Mouse (Mus musculus) forebrain, embryonic 16.5 days (tissue): ENCODE data around the gene Acvrl1. TPM values are rescaled to one million over a fixed set of nuclear protein-coding genes. Genes with fewer than 3 reads are reported as not detected.
A peak's percentile ranks its signal among the peaks of the same experiment; 100 is the strongest.

Experiments
- ATAC-seq: fragments of 200-750 bp; cut with Nextera tagmentation; 2 replicates; pipeline ENCODE4 v1.8.0; 2017; ENCODE audit warnings: mild to moderate bottlenecking, moderate library complexity
- H3K27ac ChIP-seq: fragments of 300-500 bp; sonication (generic); 2 replicates; pipeline ENCODE4 v1.5.1; 2014; ENCODE audit warnings: low read length, control low read depth
- H3K27me3 ChIP-seq: fragments of 300-500 bp; sonication (generic); replicated peaks from 2 replicates; pipeline ENCODE4 v1.6.1; 2014; ENCODE audit warnings: low read length; ENCODE audit not compliant: control insufficient read depth, insufficient read depth
- H3K36me3 ChIP-seq: fragments of 300-500 bp; sonication (generic); 2 replicates; pipeline ENCODE4 v1.6.1; 2014; ENCODE audit not compliant: control insufficient read depth, insufficient read depth
- H3K4me1 ChIP-seq: fragments of 300-500 bp; sonication (generic); replicated peaks from 2 replicates; pipeline ENCODE4 v1.6.1; 2014; ENCODE audit warnings: low read length; ENCODE audit not compliant: control insufficient read depth, insufficient read depth
- H3K4me2 ChIP-seq: fragments of 300-500 bp; sonication (generic); 2 replicates; pipeline ENCODE4 v1.6.1; 2014; ENCODE audit warnings: mild to moderate bottlenecking, low read length, control low read depth
- H3K4me3 ChIP-seq: fragments of 300-500 bp; sonication (generic); replicated peaks from 2 replicates; pipeline ENCODE4 v1.5.1; 2014; ENCODE audit warnings: mild to moderate bottlenecking, low read length, control low read depth
- H3K9ac ChIP-seq: fragments of 300-500 bp; sonication (generic); replicated peaks from 2 replicates; pipeline ENCODE4 v1.6.1; 2014; ENCODE audit warnings: low read depth, low read length, control low read depth
- H3K9me3 ChIP-seq: fragments of 300-500 bp; sonication (generic); 2 replicates; pipeline ENCODE4 v1.6.1; 2016; ENCODE audit warnings: low read length; ENCODE audit not compliant: control insufficient read depth
- WGBS: fragments of 180-500 bp; shearing (Covaris S2); extraction: QIAGEN DNeasy Blood & Tissue Kit; methylation state at CpG from one replicate; pipeline ENCODE4 v1.1.7; 2014; 5-methylcytosine and 5-hydroxymethylcytosine counted together
- polyA plus RNA-seq: library from polyadenylated mRNA; unstranded; fragments of >200 nt; fragmentation: Nextera tagmentation; extraction: Ambion mirVana; gene quantifications from 2 replicates; pipeline ENCODE4 v1.2.1, GENCODE M21; 2015

Acvrl1 gene
- polyA plus RNA-seq, 1 experiment from 2014 or later: 8.0 TPM

DNA sequence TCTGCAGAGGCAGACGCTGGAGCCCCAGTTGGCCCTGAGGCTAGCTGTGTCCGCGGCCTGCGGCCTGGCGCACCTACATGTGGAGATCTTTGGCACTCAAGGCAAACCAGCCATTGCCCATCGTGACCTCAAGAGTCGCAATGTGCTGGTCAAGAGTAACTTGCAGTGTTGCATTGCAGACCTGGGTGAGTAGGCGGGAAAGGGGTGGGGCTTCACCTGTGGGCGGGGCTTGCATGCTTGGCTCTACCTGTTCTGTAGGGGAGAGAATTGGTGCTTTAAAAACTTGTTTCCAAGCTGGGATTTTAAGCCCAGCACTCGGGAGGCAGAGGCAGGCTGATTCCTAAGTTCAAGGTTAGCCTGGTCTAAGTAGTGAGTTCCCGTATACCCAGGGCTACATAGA is 9.1 kb downstream of the Acvrl1 start:
- Histone ChIP-seq H3K27ac (no peak overlapping the region), H3K4me1 (peaks cover 15% of the 10 kb centered on the region), H3K27me3 (no peaks in the 10 kb centered on the region), H3K9me3 (no peaks in the 10 kb centered on the region), H3K4me2 (no peak overlapping the region), H3K4me3 (no peak overlapping the region), H3K9ac (no peak overlapping the region), H3K36me3 (no peaks in the 10 kb centered on the region)
- ATAC-seq: no peak
- WGBS: 77% methylated on average over 11 of the region's 11 CpGs

DNA sequence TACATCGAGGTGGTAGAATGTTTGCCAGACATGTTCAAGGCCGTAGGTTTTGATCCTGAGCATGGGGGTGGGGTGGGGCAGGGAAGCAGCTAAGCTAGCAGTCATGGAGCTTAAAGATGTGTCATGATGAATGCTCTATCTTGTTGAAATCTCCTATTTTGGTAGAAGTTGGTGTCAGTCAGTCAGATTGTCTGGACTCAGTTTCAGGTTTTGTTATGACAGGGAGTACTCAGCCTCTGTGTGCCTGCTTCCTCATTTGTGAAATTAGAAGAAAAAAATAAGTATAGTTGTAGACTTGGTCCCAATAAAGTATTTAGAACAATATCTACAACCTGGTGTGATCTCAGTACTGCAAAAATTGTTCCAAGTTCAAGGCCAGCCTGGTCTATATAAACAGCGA is 10.4 kb downstream of the Acvrl1 start:
- Histone ChIP-seq H3K36me3 (no peaks in the 10 kb centered on the region), H3K27ac (no peak overlapping the region), H3K4me2 (no peak overlapping the region), H3K9me3 (no peaks in the 10 kb centered on the region), H3K27me3 (no peaks in the 10 kb centered on the region), H3K4me3 (no peak overlapping the region), H3K9ac (no peak overlapping the region), H3K4me1 (peaks cover 20% of the 10 kb centered on the region)
- 88% methylated on average over 3 of the region's 3 CpGs for WGBS
- ATAC-seq: no peak

DNA sequence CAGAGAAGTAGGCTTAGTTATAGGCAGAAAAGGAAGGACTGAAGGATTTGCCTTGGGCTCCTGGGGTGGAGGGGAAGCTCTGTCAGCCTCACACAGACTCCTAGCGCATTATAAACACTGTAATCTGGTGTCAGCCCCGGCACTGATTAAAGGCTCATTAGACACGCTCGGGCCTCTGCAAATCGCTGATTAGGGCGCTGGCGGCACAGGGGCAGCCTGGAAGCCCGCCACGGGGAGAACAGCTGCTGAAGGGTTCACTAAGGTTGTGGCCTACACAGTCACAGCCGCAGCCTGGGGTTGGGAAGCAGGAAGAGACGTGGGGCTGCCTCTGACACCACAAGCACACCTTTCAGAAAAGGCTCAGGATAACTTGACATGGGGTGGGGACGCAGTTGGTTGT is 11.6 kb downstream of the Acvrl1 start:
- ATAC-seq: peak; percentile 57; the same call in 1 of the 2 replicates
- Histone ChIP-seq H3K4me2 (no peak overlapping the region), H3K4me1 (peaks cover 20% of the 10 kb centered on the region), H3K27me3 (no peaks in the 10 kb centered on the region), H3K36me3 (no peaks in the 10 kb centered on the region), H3K9me3 (no peaks in the 10 kb centered on the region), H3K27ac (no peak overlapping the region), H3K4me3 (no peak overlapping the region), H3K9ac (no peak overlapping the region)
- WGBS: 8% methylated on average over 12 of the region's 12 CpGs

DNA sequence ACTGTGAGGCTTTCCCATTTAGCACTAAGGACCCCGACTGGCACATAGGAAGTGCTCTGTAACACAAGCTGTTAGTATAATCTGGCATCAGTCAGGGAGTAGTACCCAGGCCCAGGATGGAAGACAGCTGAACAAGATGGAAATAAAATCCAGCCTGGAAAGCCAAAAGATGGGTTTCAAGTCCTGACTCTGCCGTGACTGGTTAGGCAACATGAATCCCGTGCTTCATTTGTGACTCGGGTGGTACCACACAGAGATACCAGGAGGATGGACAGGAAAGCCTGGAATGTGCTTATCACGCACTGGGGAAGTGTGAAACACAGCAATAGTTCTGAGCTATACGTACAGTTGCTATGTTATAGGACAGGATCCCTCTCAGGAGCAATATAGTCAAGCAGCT is 12.3 kb downstream of the Acvrl1 start:
- no peak overlapping the region for H3K9ac ChIP-seq

DNA sequence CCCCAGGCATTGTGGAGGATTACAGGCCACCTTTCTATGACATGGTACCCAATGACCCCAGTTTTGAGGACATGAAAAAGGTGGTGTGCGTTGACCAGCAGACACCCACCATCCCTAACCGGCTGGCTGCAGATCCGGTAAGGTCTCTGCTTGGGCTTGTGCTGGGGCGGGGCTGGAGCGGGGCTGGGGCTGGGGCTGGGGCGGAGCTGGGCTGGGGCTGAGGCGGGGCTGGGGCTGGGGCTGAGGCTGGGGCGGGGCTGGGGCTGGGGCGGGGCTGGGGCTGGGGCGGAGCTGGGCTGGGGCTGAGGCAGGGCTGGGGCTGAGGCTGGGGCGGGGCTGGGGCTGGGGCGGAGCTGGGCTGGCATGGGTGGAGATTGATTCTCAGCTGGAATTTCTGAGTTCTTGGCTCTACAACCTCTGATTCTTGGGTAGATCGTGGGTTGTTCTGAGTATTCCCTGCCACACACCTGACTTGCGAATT is 12.8 kb downstream of the Acvrl1 start:
- WGBS: 4% methylated on average over 9 of the region's 14 CpGs
- Histone ChIP-seq H3K4me3 (no peak overlapping the region), H3K27me3 (no peaks in the 10 kb centered on the region), H3K27ac (no peak overlapping the region), H3K4me2 (no peak overlapping the region), H3K36me3 (no peaks in the 10 kb centered on the region), H3K9ac (no peak overlapping the region), H3K9me3 (no peaks in the 10 kb centered on the region), H3K4me1 (peaks cover 28% of the 10 kb centered on the region)
- peak; percentile 51 for ATAC-seq

More for the DNA sequence above, 12.3 kb downstream of the Acvrl1 start:
- Histone ChIP-seq H3K4me3 (no peak overlapping the region), H3K4me2 (no peak overlapping the region), H3K4me1 (peaks cover 25% of the 10 kb centered on the region), H3K27me3 (no peaks in the 10 kb centered on the region), H3K36me3 (no peaks in the 10 kb centered on the region), H3K9me3 (no peaks in the 10 kb centered on the region), H3K27ac (no peak overlapping the region)
- ATAC-seq: no peak
- WGBS: 58% methylated on average over 6 of the region's 6 CpGs

DNA sequence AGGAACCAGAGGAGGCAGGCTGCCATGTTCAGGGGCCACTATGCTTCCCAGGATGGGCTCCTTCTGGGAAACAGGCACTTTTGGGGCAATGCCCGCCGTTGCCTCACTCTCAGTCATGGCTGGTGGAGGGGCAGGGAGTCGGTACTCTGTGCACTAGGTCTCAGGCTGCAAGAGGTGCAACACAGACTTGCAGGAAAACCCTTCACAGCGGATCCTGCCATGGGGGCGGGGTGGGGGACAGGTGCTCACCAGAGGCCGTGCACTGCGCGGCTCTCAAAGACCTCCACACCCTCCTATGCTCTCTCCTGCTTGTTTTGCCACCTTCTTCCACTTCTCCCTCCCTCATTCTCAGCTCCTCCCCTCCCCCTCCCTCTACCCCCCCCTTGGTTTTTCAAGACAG is 14.3 kb downstream of the Acvrl1 start:
- no peaks in the 10 kb centered on the region for H3K9me3 ChIP-seq
- H3K4me3 ChIP-seq: no peak overlapping the region
- H3K9ac ChIP-seq: no peak overlapping the region
- 74% methylated on average over 8 of the region's 8 CpGs for WGBS
- no peak overlapping the region for H3K4me2 ChIP-seq
- peaks cover 28% of the 10 kb centered on the region for H3K4me1 ChIP-seq
- no peaks in the 10 kb centered on the region for H3K36me3 ChIP-seq
- H3K27ac ChIP-seq: no peak overlapping the region
- no peak for ATAC-seq
- H3K27me3 ChIP-seq: no peaks in the 10 kb centered on the region

DNA sequence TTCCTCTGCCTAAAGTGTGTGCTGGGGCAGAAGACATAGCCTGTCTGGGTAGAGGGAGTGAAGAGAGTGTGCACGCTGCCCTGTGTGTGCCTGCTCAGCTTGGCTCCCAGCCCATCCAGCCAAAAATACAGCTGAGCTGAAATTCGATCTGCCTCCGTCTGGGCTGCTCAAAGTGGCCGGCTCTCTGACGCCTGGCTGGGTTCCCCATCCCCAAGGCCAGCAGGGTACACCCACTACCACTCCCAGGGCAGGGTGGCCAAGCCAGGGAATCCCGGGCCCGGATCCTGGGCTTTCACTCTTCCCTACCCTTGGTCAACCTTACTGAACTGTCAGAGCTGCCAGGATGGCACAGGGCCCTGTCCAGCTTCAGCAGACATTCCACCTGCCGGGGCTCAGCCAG is 15.2 kb downstream of the Acvrl1 start:
- no peak overlapping the region for H3K9ac ChIP-seq
- no peaks in the 10 kb centered on the region for H3K27me3 ChIP-seq
- no peaks in the 10 kb centered on the region for H3K9me3 ChIP-seq
- peaks cover 28% of the 10 kb centered on the region for H3K4me1 ChIP-seq
- H3K27ac ChIP-seq: no peak overlapping the region
- no peak for ATAC-seq
- no peak overlapping the region for H3K4me2 ChIP-seq
- 19% methylated on average over 8 of the region's 8 CpGs for WGBS
- H3K4me3 ChIP-seq: no peak overlapping the region
- no peaks in the 10 kb centered on the region for H3K36me3 ChIP-seq

DNA sequence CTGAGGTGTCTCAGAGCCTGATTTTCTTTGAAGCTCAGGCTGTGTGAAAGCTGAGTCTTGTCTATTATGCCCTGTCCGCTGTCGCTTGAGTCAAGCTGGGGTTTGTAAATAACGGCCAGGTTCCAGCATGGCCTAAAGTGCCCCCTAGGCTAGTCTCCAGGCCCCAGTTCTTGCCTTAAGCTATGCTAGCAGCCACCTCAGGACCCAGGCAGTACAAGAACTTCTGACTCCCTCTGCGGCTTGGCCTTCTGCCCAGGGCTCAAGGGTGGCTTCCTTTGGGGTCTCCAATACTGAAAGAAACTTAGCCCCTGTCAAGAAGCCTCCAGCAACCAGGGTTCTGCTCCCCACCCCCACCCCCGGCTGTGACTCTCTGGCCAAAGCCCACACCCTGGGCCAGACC is 15.9 kb downstream of the Acvrl1 start:
- H3K27me3 ChIP-seq: no peaks in the 10 kb centered on the region
- H3K4me3 ChIP-seq: no peak overlapping the region
- 89% methylated on average over 5 of the region's 5 CpGs for WGBS
- no peak overlapping the region for H3K4me2 ChIP-seq
- H3K9me3 ChIP-seq: no peaks in the 10 kb centered on the region
- no peaks in the 10 kb centered on the region for H3K36me3 ChIP-seq
- H3K9ac ChIP-seq: no peak overlapping the region
- no peak for ATAC-seq
- H3K27ac ChIP-seq: no peak overlapping the region
- peaks cover 28% of the 10 kb centered on the region for H3K4me1 ChIP-seq

DNA sequence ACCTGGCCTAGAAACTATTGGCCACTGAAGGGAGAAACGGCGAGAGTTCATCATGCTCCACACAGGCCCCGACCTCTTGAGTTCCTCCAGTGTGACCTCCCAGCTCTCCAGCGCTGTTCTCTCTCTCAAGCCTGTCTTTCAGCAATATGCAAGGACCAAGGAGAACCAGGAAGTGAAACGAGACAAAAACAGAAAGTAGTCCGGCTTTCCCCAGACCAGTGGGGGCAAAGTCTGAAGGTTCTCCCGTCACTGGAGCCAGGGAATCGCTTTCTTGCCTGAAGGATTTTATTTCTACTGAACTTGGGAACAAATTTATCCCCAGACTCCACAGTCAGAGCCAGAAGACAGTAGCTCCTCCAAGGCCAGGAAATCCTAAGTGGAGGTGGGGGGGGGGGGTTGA is 16.5 kb downstream of the Acvrl1 start:
- H3K4me1 ChIP-seq: peaks cover 25% of the 10 kb centered on the region
- no peak overlapping the region for H3K4me2 ChIP-seq
- H3K4me3 ChIP-seq: no peak overlapping the region
- no peaks in the 10 kb centered on the region for H3K9me3 ChIP-seq
- no peak overlapping the region for H3K9ac ChIP-seq
- H3K36me3 ChIP-seq: no peaks in the 10 kb centered on the region
- H3K27me3 ChIP-seq: no peaks in the 10 kb centered on the region
- WGBS: 88% methylated on average over 8 of the region's 8 CpGs
- no peak for ATAC-seq
- H3K27ac ChIP-seq: no peak overlapping the region
